8 mouse cellular contexts compared by ENCODE assay signal in the genomic region with DNA sequence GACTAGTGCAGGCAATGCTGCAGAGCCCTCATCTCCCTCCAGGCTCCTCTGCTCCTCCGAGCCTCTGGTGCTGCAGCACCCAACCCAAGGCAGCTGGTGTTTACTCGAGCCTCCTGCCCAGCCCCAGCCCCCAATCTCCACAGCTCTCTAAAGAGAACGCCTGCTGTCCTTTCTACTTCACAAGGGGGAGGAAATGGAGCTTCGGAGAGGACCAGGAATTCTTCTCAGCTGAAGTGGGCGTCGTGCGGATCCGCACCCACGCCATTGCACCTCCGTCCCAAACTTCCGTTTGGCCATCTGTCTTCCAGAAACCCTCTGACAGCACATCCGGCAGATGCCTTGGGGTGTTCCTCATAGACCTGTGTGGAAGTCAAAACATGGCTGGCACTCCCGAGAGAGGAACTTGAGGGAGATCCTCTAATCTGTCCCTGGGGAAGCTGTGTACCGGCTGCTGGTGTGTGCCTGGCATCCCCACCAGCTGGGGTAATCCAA. TPM values are rescaled to one million over a fixed set of nuclear protein-coding genes. Genes with fewer than 3 reads are reported as not detected.
A peak's percentile ranks its signal among the peaks of the same experiment; 100 is the strongest.
DNase-seq lines count a peak whose midpoint lies in the region; ATAC-seq and TF ChIP-seq lines count a peak whose summit lies in the region.

No protein-coding gene starts in this region.

- H3K27ac ChIP-seq in bone marrow, adult 2 months (ENCODE audit: control insufficient read depth, insufficient read depth, low read depth, low read length, poor library complexity), result peak overlapping the region; percentile 54
- 0 out of 2 replicates have a peak overlapping the region, but pooled peaks have one; percentile 11 for H3K27ac ChIP-seq in forebrain, embryonic 13.5 days
- H3K27ac ChIP-seq in stomach, postnatal 0 days (replicated peaks), result peak overlapping the region; percentile 30; the same call in 1 of the 2 replicates

- H3K4me1 ChIP-seq in bone marrow, adult 2 months (ENCODE audit: control insufficient read depth, insufficient read depth, low read length), result peaks cover 9% of the 10 kb centered on the region
- H3K4me1 ChIP-seq in forebrain, embryonic 13.5 days, result peaks cover 17% of the 10 kb centered on the region
- peaks cover 6% of the 10 kb centered on the region for H3K4me1 ChIP-seq in stomach, postnatal 0 days (replicated peaks; ENCODE audit: control insufficient read depth, insufficient read depth)

- no peak overlapping the region for H3K4me3 ChIP-seq in bone marrow, adult 2 months (replicated peaks; ENCODE audit: control insufficient read depth, low read depth, low read length)
- H3K4me3 ChIP-seq in forebrain, embryonic 13.5 days, result no peak overlapping the region
- H3K4me3 ChIP-seq in stomach, postnatal 0 days (ENCODE audit: low read depth, low read length), result no peak overlapping the region

- no peak for TF ChIP-seq POLR2A in bone marrow, adult 2 months (IDR thresholded peaks at IDR 0.05; ENCODE audit: borderline replicate concordance, control insufficient read depth, low read depth, low read length)

- no peak overlapping the region for H3K4me2 ChIP-seq in forebrain, embryonic 13.5 days
- no peak overlapping the region for H3K4me2 ChIP-seq in stomach, postnatal 0 days (replicated peaks; ENCODE audit: low read depth)

- H3K9me3 ChIP-seq in forebrain, embryonic 13.5 days (replicated peaks), result no peaks in the 10 kb centered on the region
- H3K9me3 ChIP-seq in stomach, postnatal 0 days (ENCODE audit: control insufficient read depth, low read length), result no peaks in the 10 kb centered on the region

- no peaks in the 10 kb centered on the region for H3K27me3 ChIP-seq in forebrain, embryonic 13.5 days
- no peaks in the 10 kb centered on the region for H3K27me3 ChIP-seq in stomach, postnatal 0 days (ENCODE audit: control insufficient read depth, insufficient read depth, low read length)

- TF ChIP-seq CTCF in bone marrow, adult 2 months (IDR thresholded peaks at IDR 0.05; ENCODE audit: control insufficient read depth, insufficient read depth, low read length), result no peak
- TF ChIP-seq CTCF in stomach, postnatal 0 days (IDR thresholded peaks at IDR 0.05; ENCODE audit: low read depth), result no peak

- no peak for ATAC-seq in forebrain, embryonic 13.5 days
- no peak for ATAC-seq in stomach, postnatal 0 days (ENCODE audit: low FRiP score, low TSS enrichment)
- ATAC-seq in erythroid progenitor cell, adult 5-6 weeks (replicated peaks; ENCODE audit: low FRiP score, poor library complexity, severe bottlenecking), result no peak

- H3K36me3 ChIP-seq in forebrain, embryonic 13.5 days (ENCODE audit: poor library complexity, severe bottlenecking), result no peaks in the 10 kb centered on the region
- H3K36me3 ChIP-seq in stomach, postnatal 0 days (ENCODE audit: control insufficient read depth, insufficient read depth, low read length), result no peaks in the 10 kb centered on the region

- TF ChIP-seq EP300 in stomach, postnatal 0 days (optimal IDR thresholded peaks at IDR 0.05), result no peak

- 62% methylated on average over 14 of the region's 14 CpGs for WGBS in bone marrow, adult 2 months
- WGBS in forebrain, embryonic 13.5 days, result 64% methylated on average over 14 of the region's 14 CpGs
- 32% methylated on average over 14 of the region's 14 CpGs for WGBS in stomach, postnatal 0 days

- no peak overlapping the region for H3K9ac ChIP-seq in forebrain, embryonic 13.5 days
- H3K9ac ChIP-seq in stomach, postnatal 0 days (ENCODE audit: low read length), result peak overlapping the region; percentile 45

- DNase-seq in kidney, postnatal 4 days, result peak; percentile 29 to 52
- no peak for DNase-seq in kidney, adult 11 months
- peak; percentile 75 to 86 for DNase-seq in left cerebral cortex, adult 18-20 months (ENCODE audit: low spot score in 2 of 2)
- no peak for DNase-seq in stomach, postnatal 0 days (ENCODE audit: low spot score)
- no peak for DNase-seq in spleen, postnatal 4 days (ENCODE audit: low spot score in 2 of 2)

RNA-seq across cellular contexts. Expression of gene Sik1, which starts 22.1 kb away (rescaled TPM):
- 24.1 and 42.9 TPM in 2 replicates for polyA plus RNA-seq in bone marrow, adult 2 months (2011; ENCODE audit: insufficient read depth, insufficient read length, low replicate concordance, missing spikeins)
- 13.5 and 13.8 TPM in 2 replicates for polyA plus RNA-seq in forebrain, embryonic 13.5 days (2015; fragmentation: Nextera tagmentation; extraction: Ambion mirVana)
- total RNA-seq in left cerebral cortex, adult 18-20 months (2021), result 10 to 100 TPM; 28.3 to 37.8 TPM
- polyA plus RNA-seq in stomach, postnatal 0 days (2015; fragmentation: Nextera tagmentation; extraction: Ambion mirVana), result 18.2 and 19.8 TPM in 2 replicates
- 7.6 and 9.2 TPM in 2 replicates for total RNA-seq in erythroid progenitor cell, adult 5-6 weeks (2015; ENCODE audit: low replicate concordance)
- total RNA-seq in erythroid progenitor cell, adult 5-6 weeks (2017; ENCODE audit: low replicate concordance), result 2.2 and 5.9 TPM in 2 replicates

Comparison
In these comparisons a context has a peak if more than half of its experiments do, and no peak if none do; other contexts are left out.
1. DNase-seq: peak in kidney, postnatal 4 days (2 of 2) and left cerebral cortex, adult 18-20 months (2 of 2); none in kidney, adult 11 months (single experiment), stomach, postnatal 0 days (single experiment) and spleen, postnatal 4 days (0 of 2).
2. Peak in every context shown above with its lines, with median percentiles within 50 percentile points of each other: H3K27ac ChIP-seq.